Mouse (Mus musculus): ENCODE data around the gene Dedd. TPM values are rescaled to one million over a fixed set of nuclear protein-coding genes. Genes with fewer than 3 reads are reported as not detected.

Dedd gene
- polyA plus RNA-seq (2014; fragmentation: Illumina TruSeq; extraction: RNeasy Lipid Tissue Mini Kit (QIAGEN cat#74804); ENCODE audit: low replicate concordance) = 13.8 TPM

GRCm38 (mm10) chr1:171328839-171329432, at the start of gene Dedd:
TSS of gene Dedd (plus strand) at chr1:171329145.

GRCm38 (mm10) chr1:171280916-171281527, 47.9 kb upstream of the Dedd start, which contains the start of gene Ppox:
TSS of gene Ppox (minus strand) at chr1:171281186.

GRCm38 (mm10) chr1:171287136-171288081, 41.5 kb upstream of the Dedd start, which contains the start of gene Usp21:
TSS of gene Usp21 (minus strand) at chr1:171287991.

DNA sequence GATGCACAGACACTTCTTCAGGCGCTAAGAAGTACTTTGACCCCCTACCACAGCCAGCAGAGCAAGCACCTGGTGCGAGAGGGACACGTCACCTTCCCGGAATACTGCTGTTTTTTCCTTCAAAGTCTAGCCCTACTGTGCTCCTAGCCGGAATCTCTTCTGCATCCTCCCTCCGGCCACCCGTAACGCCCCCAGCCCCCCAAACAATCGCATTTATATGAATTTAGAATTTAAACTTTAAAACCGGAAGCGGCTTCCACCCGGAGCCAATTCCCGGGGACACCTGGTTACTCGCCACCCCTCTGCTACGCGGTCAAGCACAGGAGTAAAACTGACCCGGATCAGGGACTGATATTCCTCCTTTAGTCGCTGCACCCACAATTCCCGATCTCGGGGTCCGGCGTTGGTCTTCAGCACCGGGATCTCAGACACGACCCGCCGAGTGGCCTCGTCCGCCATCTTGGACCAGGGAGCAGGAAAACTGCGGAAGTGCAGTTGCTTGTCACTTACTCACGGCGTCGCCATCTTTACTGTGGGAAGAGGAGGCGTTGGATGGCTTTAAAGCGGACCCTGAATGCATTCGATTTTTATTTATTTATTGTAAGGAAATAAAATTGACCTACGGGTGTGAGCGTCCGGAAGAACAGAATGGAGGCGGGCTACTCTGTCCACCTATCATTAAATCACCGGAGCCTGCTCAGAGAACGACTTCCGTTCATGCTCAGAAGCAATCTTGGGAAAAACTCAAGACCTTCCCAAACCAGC, 34.5 kb upstream of the Dedd start, which contains the start of gene Ufc1:
TSS of gene Ufc1 (minus strand) at position 727 of the 765 bp plus-strand sequence.

GRCm38 (mm10) chr1:171345225-171346094, 16.5 kb downstream of the Dedd start, which contains the start of the genes Nit1 and Pfdn2:
TSS of gene Nit1 (minus strand) at chr1:171345646.
TSS of gene Pfdn2 (plus strand) at chr1:171345670.

DNA sequence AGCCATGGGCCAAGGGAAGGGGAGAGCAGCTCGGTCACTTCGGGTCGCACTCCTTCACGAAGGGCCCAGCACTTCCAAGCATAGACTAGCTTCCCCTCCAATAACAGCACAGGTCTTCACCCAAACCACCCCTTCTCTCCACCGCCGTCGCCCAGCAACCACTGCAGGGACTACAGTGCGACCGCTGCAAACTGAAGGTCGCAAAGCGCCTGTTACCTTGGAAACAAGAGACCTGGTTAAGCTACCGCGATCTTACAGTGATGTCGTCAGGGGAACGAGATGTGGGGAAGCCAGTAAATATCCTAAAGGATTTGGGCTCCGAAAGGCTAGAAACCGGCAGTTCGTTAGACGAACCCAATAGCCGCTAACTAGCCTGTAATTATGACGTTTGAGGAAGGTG, 31.7 kb downstream of the Dedd start, which contains the start of gene Klhdc9:
TSS of gene Klhdc9 (minus strand) at position 143 of the 400 bp plus-strand sequence.

GRCm38 (mm10) chr1:171369845-171370556, 41.1 kb downstream of the Dedd start, which contains the start of gene Nectin4:
TSS of gene Nectin4 (plus strand) at chr1:171370099.

GRCm38 (mm10) chr1:171388376-171389102, 59.6 kb downstream of the Dedd start, which contains the start of gene Arhgap30:
TSS of gene Arhgap30 (plus strand) at chr1:171388954.

Other genes starting within 250 kb of the Dedd start
- 1.9 TPM for gene Cfap126, start 215.2 kb upstream of the Dedd start, polyA plus RNA-seq (2014; fragmentation: Illumina TruSeq; extraction: RNeasy Lipid Tissue Mini Kit (QIAGEN cat#74804); ENCODE audit: low replicate concordance)
- gene Sdhc, start 178.5 kb upstream of the Dedd start, polyA plus RNA-seq (2014; fragmentation: Illumina TruSeq; extraction: RNeasy Lipid Tissue Mini Kit (QIAGEN cat#74804); ENCODE audit: low replicate concordance) = 37.0 TPM
- gene Mpz, start 178.4 kb upstream of the Dedd start, polyA plus RNA-seq (2014; fragmentation: Illumina TruSeq; extraction: RNeasy Lipid Tissue Mini Kit (QIAGEN cat#74804); ENCODE audit: low replicate concordance) = 0.48 TPM
- gene Pcp4l1, start 132.9 kb upstream of the Dedd start, polyA plus RNA-seq (2014; fragmentation: Illumina TruSeq; extraction: RNeasy Lipid Tissue Mini Kit (QIAGEN cat#74804); ENCODE audit: low replicate concordance) = 13.4 TPM
- gene Nr1i3, start 115.2 kb upstream of the Dedd start, polyA plus RNA-seq (2014; fragmentation: Illumina TruSeq; extraction: RNeasy Lipid Tissue Mini Kit (QIAGEN cat#74804); ENCODE audit: low replicate concordance) = 16.9 TPM
- gene Tomm40l, start 106.6 kb upstream of the Dedd start, polyA plus RNA-seq (2014; fragmentation: Illumina TruSeq; extraction: RNeasy Lipid Tissue Mini Kit (QIAGEN cat#74804); ENCODE audit: low replicate concordance) = 5.1 TPM
- gene Apoa2, start 104.1 kb upstream of the Dedd start, polyA plus RNA-seq (2014; fragmentation: Illumina TruSeq; extraction: RNeasy Lipid Tissue Mini Kit (QIAGEN cat#74804); ENCODE audit: low replicate concordance) = 4.2 TPM
- gene Fcer1g, start 94.8 kb upstream of the Dedd start, polyA plus RNA-seq (2014; fragmentation: Illumina TruSeq; extraction: RNeasy Lipid Tissue Mini Kit (QIAGEN cat#74804); ENCODE audit: low replicate concordance) = 41.4 TPM
- 1.5 TPM for gene Adamts4, start 78.7 kb upstream of the Dedd start, polyA plus RNA-seq (2014; fragmentation: Illumina TruSeq; extraction: RNeasy Lipid Tissue Mini Kit (QIAGEN cat#74804); ENCODE audit: low replicate concordance)
- gene Ndufs2, start 77.8 kb upstream of the Dedd start, polyA plus RNA-seq (2014; fragmentation: Illumina TruSeq; extraction: RNeasy Lipid Tissue Mini Kit (QIAGEN cat#74804); ENCODE audit: low replicate concordance) = 44.8 TPM
- gene B4galt3, start 58.8 kb upstream of the Dedd start, polyA plus RNA-seq (2014; fragmentation: Illumina TruSeq; extraction: RNeasy Lipid Tissue Mini Kit (QIAGEN cat#74804); ENCODE audit: low replicate concordance) = 8.8 TPM
- gene Ppox, start 48.0 kb upstream of the Dedd start, polyA plus RNA-seq (2014; fragmentation: Illumina TruSeq; extraction: RNeasy Lipid Tissue Mini Kit (QIAGEN cat#74804); ENCODE audit: low replicate concordance) = 6.8 TPM
- gene Usp21, start 41.2 kb upstream of the Dedd start, polyA plus RNA-seq (2014; fragmentation: Illumina TruSeq; extraction: RNeasy Lipid Tissue Mini Kit (QIAGEN cat#74804); ENCODE audit: low replicate concordance) = 15.5 TPM
- gene Ufc1, start 34.1 kb upstream of the Dedd start, polyA plus RNA-seq (2014; fragmentation: Illumina TruSeq; extraction: RNeasy Lipid Tissue Mini Kit (QIAGEN cat#74804); ENCODE audit: low replicate concordance) = 59.2 TPM
- 20.1 TPM for gene Nit1, start 16.5 kb downstream of the Dedd start, polyA plus RNA-seq (2014; fragmentation: Illumina TruSeq; extraction: RNeasy Lipid Tissue Mini Kit (QIAGEN cat#74804); ENCODE audit: low replicate concordance)
- gene Pfdn2, start 16.5 kb downstream of the Dedd start, polyA plus RNA-seq (2014; fragmentation: Illumina TruSeq; extraction: RNeasy Lipid Tissue Mini Kit (QIAGEN cat#74804); ENCODE audit: low replicate concordance) = 12.8 TPM
- not detected for gene Klhdc9, start 31.7 kb downstream of the Dedd start, polyA plus RNA-seq (2014; fragmentation: Illumina TruSeq; extraction: RNeasy Lipid Tissue Mini Kit (QIAGEN cat#74804); ENCODE audit: low replicate concordance)
- not detected for gene Nectin4, start 41.0 kb downstream of the Dedd start, polyA plus RNA-seq (2014; fragmentation: Illumina TruSeq; extraction: RNeasy Lipid Tissue Mini Kit (QIAGEN cat#74804); ENCODE audit: low replicate concordance)
- 9.9 TPM for gene Arhgap30, start 59.8 kb downstream of the Dedd start, polyA plus RNA-seq (2014; fragmentation: Illumina TruSeq; extraction: RNeasy Lipid Tissue Mini Kit (QIAGEN cat#74804); ENCODE audit: low replicate concordance)
- gene Usf1, start 82.2 kb downstream of the Dedd start, polyA plus RNA-seq (2014; fragmentation: Illumina TruSeq; extraction: RNeasy Lipid Tissue Mini Kit (QIAGEN cat#74804); ENCODE audit: low replicate concordance) = not detected
- 3.1 TPM for gene Tstd1, start 89.7 kb downstream of the Dedd start, polyA plus RNA-seq (2014; fragmentation: Illumina TruSeq; extraction: RNeasy Lipid Tissue Mini Kit (QIAGEN cat#74804); ENCODE audit: low replicate concordance)
- 54.7 TPM for gene F11r, start 108.4 kb downstream of the Dedd start, polyA plus RNA-seq (2014; fragmentation: Illumina TruSeq; extraction: RNeasy Lipid Tissue Mini Kit (QIAGEN cat#74804); ENCODE audit: low replicate concordance)
- gene Alyref2, start 174.3 kb downstream of the Dedd start, polyA plus RNA-seq (2014; fragmentation: Illumina TruSeq; extraction: RNeasy Lipid Tissue Mini Kit (QIAGEN cat#74804); ENCODE audit: low replicate concordance) = 5.0 TPM
- gene Itln1, start 206.1 kb downstream of the Dedd start, polyA plus RNA-seq (2014; fragmentation: Illumina TruSeq; extraction: RNeasy Lipid Tissue Mini Kit (QIAGEN cat#74804); ENCODE audit: low replicate concordance) = 397 TPM
- 11.3 TPM for gene Cd244a, start 230.0 kb downstream of the Dedd start, polyA plus RNA-seq (2014; fragmentation: Illumina TruSeq; extraction: RNeasy Lipid Tissue Mini Kit (QIAGEN cat#74804); ENCODE audit: low replicate concordance)

All from small intestine, adult 10 weeks (tissue).